In genomic region chrX:8206694-8207197, GRCm38 (mm10) we compare ENCODE assay signal across 7 mouse cellular contexts. TPM values are rescaled to one million over a fixed set of nuclear protein-coding genes. Genes with fewer than 3 reads are reported as not detected.
DNase-seq lines count a peak whose midpoint lies in the region; ATAC-seq and TF ChIP-seq lines count a peak whose summit lies in the region.

No protein-coding gene starts in this region.

- H3K4me3 ChIP-seq in lung, embryonic 16.5 days (ENCODE audit: low read length): peak overlapping the region; percentile 59
- H3K4me3 ChIP-seq in embryonic fibroblast, embryonic 13.5 days (ENCODE audit: insufficient read depth, low read length): peak overlapping the region; percentile 50
- H3K4me3 ChIP-seq in limb, embryonic 12.5 days (replicated peaks): peak overlapping the region; percentile 52
- H3K4me3 ChIP-seq in stomach, embryonic 14.5 days (ENCODE audit: low read depth, low read length): peak overlapping the region; percentile 42

- no peaks in the 10 kb centered on the region for H3K36me3 ChIP-seq in lung, embryonic 16.5 days (ENCODE audit: control insufficient read depth, insufficient read depth, low read length)
- H3K36me3 ChIP-seq in limb, embryonic 12.5 days: no peaks in the 10 kb centered on the region
- no peaks in the 10 kb centered on the region for H3K36me3 ChIP-seq in stomach, embryonic 14.5 days (ENCODE audit: control insufficient read depth, insufficient read depth, low read length)

- H3K27me3 ChIP-seq in lung, embryonic 16.5 days (ENCODE audit: control insufficient read depth, insufficient read depth, low read depth, low read length): no peaks in the 10 kb centered on the region
- H3K27me3 ChIP-seq in limb, embryonic 12.5 days: no peaks in the 10 kb centered on the region
- no peaks in the 10 kb centered on the region for H3K27me3 ChIP-seq in stomach, embryonic 14.5 days (ENCODE audit: control insufficient read depth, insufficient read depth, low read length)

- H3K4me1 ChIP-seq in lung, embryonic 16.5 days (replicated peaks; ENCODE audit: control insufficient read depth, insufficient read depth, low read length): no peaks in the 10 kb centered on the region
- H3K4me1 ChIP-seq in embryonic fibroblast, embryonic 13.5 days (ENCODE audit: control insufficient read depth, insufficient read depth, low read length): no peaks in the 10 kb centered on the region
- H3K4me1 ChIP-seq in limb, embryonic 12.5 days (replicated peaks): no peaks in the 10 kb centered on the region
- no peaks in the 10 kb centered on the region for H3K4me1 ChIP-seq in stomach, embryonic 14.5 days (ENCODE audit: control insufficient read depth, insufficient read depth, low read length)

- H3K9me3 ChIP-seq in lung, embryonic 16.5 days (ENCODE audit: control insufficient read depth, low read length): no peaks in the 10 kb centered on the region; the same call in 1 of the 2 replicates
- no peaks in the 10 kb centered on the region for H3K9me3 ChIP-seq in limb, embryonic 12.5 days
- H3K9me3 ChIP-seq in stomach, embryonic 14.5 days (ENCODE audit: control insufficient read depth, low read depth, low read length): no peaks in the 10 kb centered on the region

- WGBS in lung, embryonic 16.5 days: 11% methylated on average over 11 of the region's 11 CpGs
- WGBS in limb, embryonic 12.5 days: 16% methylated on average over 11 of the region's 11 CpGs
- 23% methylated on average over 11 of the region's 11 CpGs for WGBS in stomach, embryonic 14.5 days

- peak overlapping the region; percentile 69 for H3K4me2 ChIP-seq in lung, embryonic 16.5 days (ENCODE audit: low read depth, low read length)
- peak overlapping the region; percentile 56 for H3K4me2 ChIP-seq in limb, embryonic 12.5 days
- H3K4me2 ChIP-seq in stomach, embryonic 14.5 days (replicated peaks; ENCODE audit: low read depth, low read length): peak overlapping the region; percentile 46

- H3K9ac ChIP-seq in lung, embryonic 16.5 days (ENCODE audit: low read length): peak overlapping the region; percentile 51; the same call in 1 of the 2 replicates
- no peak overlapping the region for H3K9ac ChIP-seq in limb, embryonic 12.5 days (replicated peaks)
- H3K9ac ChIP-seq in stomach, embryonic 14.5 days (replicated peaks; ENCODE audit: low read depth, low read length): no peak overlapping the region

- no peak for DNase-seq in lung, adult 18-20 months
- no peak for DNase-seq in layer of hippocampus, postnatal 10 days (ENCODE audit: low spot score in 2 of 2)

- no peak for TF ChIP-seq POLR2A in embryonic fibroblast, embryonic 13.5 days (IDR thresholded peaks at IDR 0.05; ENCODE audit: low read depth, low read length)

- no peak for TF ChIP-seq CTCF in embryonic fibroblast, embryonic 13.5 days (IDR thresholded peaks at IDR 0.05; ENCODE audit: borderline replicate concordance, insufficient read depth, low read length)

- no peak for ATAC-seq in lung, embryonic 16.5 days (ENCODE audit: low read depth)
- ATAC-seq in limb, embryonic 12.5 days (ENCODE audit: insufficient number of reproducible peaks, insufficient read depth, low FRiP score, low TSS enrichment, low read depth): no peak
- ATAC-seq in stomach, embryonic 14.5 days (ENCODE audit: insufficient number of reproducible peaks, insufficient read depth, low FRiP score, low read depth): no peak
- no peak for ATAC-seq in inflammation-experienced regulatory T-cells, adult 6 months

- no peak overlapping the region for H3K27ac ChIP-seq in lung, embryonic 16.5 days (ENCODE audit: low read length)
- H3K27ac ChIP-seq in embryonic fibroblast, embryonic 13.5 days (ENCODE audit: insufficient read depth, low read length): no peak overlapping the region
- H3K27ac ChIP-seq in limb, embryonic 12.5 days: no peak overlapping the region
- H3K27ac ChIP-seq in stomach, embryonic 14.5 days (ENCODE audit: low read length): no peak overlapping the region

RNA-seq across cellular contexts. Expression of gene Porcn, which starts 0.4 kb away (rescaled TPM):
- 12.9 and 14.4 TPM in 2 replicates for polyA plus RNA-seq in lung, embryonic 16.5 days (2015; fragmentation: Nextera tagmentation; extraction: Ambion mirVana)
- 5.3 and 8.6 TPM in 2 replicates for polyA plus RNA-seq in embryonic fibroblast, embryonic 13.5 days (2011; ENCODE audit: insufficient read length, low read depth, missing spikeins)
- 11.4 and 13.2 TPM in 2 replicates for polyA plus RNA-seq in limb, embryonic 12.5 days (2016; fragmentation: Nextera tagmentation; extraction: Ambion mirVana)
- polyA plus RNA-seq in stomach, embryonic 14.5 days (2014; fragmentation: Nextera tagmentation; extraction: Ambion mirVana): 14.7 and 16.9 TPM in 2 replicates
- under 1 TPM in 2 of 3 experiments, not detected in 1; 0.36 to 0.69 TPM for polyA plus RNA-seq in inflammation-experienced regulatory T-cells, adult 6 months (2017; shearing (Covaris generic))
- 10 to 100 TPM; 68.4 to 75.2 TPM for total RNA-seq in layer of hippocampus, postnatal 10 days (2021)

RNA-seq across cellular contexts. Expression of gene Ebp, which starts 13.4 kb away (rescaled TPM):
- polyA plus RNA-seq in lung, embryonic 16.5 days (2015; fragmentation: Nextera tagmentation; extraction: Ambion mirVana): 40.8 and 41.9 TPM in 2 replicates
- polyA plus RNA-seq in embryonic fibroblast, embryonic 13.5 days (2011; ENCODE audit: insufficient read length, low read depth, missing spikeins): 35.7 and 36.0 TPM in 2 replicates
- polyA plus RNA-seq in limb, embryonic 12.5 days (2016; fragmentation: Nextera tagmentation; extraction: Ambion mirVana): 23.3 and 28.2 TPM in 2 replicates
- polyA plus RNA-seq in stomach, embryonic 14.5 days (2014; fragmentation: Nextera tagmentation; extraction: Ambion mirVana): 38.5 and 41.1 TPM in 2 replicates
- 100 to 1,000 TPM; 128 to 201 (median 145) TPM for polyA plus RNA-seq in inflammation-experienced regulatory T-cells, adult 6 months (2017; shearing (Covaris generic))
- total RNA-seq in layer of hippocampus, postnatal 10 days (2021): 10 to 100 TPM; 26.8 to 27.7 TPM

RNA-seq across cellular contexts. Expression of gene Tbc1d25, which starts 30.8 kb away (rescaled TPM):
- 13.0 and 14.2 TPM in 2 replicates for polyA plus RNA-seq in lung, embryonic 16.5 days (2015; fragmentation: Nextera tagmentation; extraction: Ambion mirVana)
- polyA plus RNA-seq in embryonic fibroblast, embryonic 13.5 days (2011; ENCODE audit: insufficient read length, low read depth, missing spikeins): 5.3 and 6.7 TPM in 2 replicates
- 13.8 and 14.6 TPM in 2 replicates for polyA plus RNA-seq in limb, embryonic 12.5 days (2016; fragmentation: Nextera tagmentation; extraction: Ambion mirVana)
- 12.6 and 14.6 TPM in 2 replicates for polyA plus RNA-seq in stomach, embryonic 14.5 days (2014; fragmentation: Nextera tagmentation; extraction: Ambion mirVana)
- polyA plus RNA-seq in inflammation-experienced regulatory T-cells, adult 6 months (2017; shearing (Covaris generic)): 1 to 10 TPM; 2.5 to 4.1 (median 3.7) TPM
- 10 to 100 TPM; 15.1 to 16.0 TPM for total RNA-seq in layer of hippocampus, postnatal 10 days (2021)

RNA-seq across cellular contexts. Expression of gene Ftsj1, which starts 45.5 kb away (rescaled TPM):
- polyA plus RNA-seq in lung, embryonic 16.5 days (2015; fragmentation: Nextera tagmentation; extraction: Ambion mirVana): 48.9 and 53.2 TPM in 2 replicates
- polyA plus RNA-seq in embryonic fibroblast, embryonic 13.5 days (2011; ENCODE audit: insufficient read length, low read depth, missing spikeins): 19.8 and 23.9 TPM in 2 replicates
- 47.6 and 49.2 TPM in 2 replicates for polyA plus RNA-seq in limb, embryonic 12.5 days (2016; fragmentation: Nextera tagmentation; extraction: Ambion mirVana)
- polyA plus RNA-seq in stomach, embryonic 14.5 days (2014; fragmentation: Nextera tagmentation; extraction: Ambion mirVana): 41.5 and 47.9 TPM in 2 replicates
- polyA plus RNA-seq in inflammation-experienced regulatory T-cells, adult 6 months (2017; shearing (Covaris generic)): 10 to 100 TPM; 17.6 to 24.1 (median 18.7) TPM
- total RNA-seq in layer of hippocampus, postnatal 10 days (2021): 10 to 100 TPM; 24.0 to 27.7 TPM
